Comparison of ENCODE assay signal across 1 mouse cellular context in the genomic region with DNA sequence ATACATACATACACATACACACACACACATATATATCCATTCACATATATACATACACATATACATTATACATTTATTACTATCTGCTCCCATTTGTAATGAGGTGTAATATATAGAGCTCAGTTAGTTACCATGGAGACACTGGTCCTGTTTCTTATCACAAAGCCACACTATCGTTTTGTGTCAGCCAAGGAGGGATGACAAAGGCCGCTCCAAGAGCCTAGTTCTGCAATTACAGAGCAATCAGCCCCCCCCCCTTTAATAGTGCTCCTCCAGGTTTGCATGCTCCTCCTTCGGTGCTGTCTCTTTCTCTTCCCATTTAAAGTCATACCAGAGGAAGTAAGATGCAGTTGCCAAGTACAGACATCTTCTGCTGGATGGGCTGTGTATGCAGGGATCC.
TF ChIP-seq lines count a peak whose summit lies in the region.

No protein-coding gene starts in this region.

TF ChIP-seq in MEL, 35 proteins besides CTCF, POLR2A, EP300 and RAD21 (continued from another document):
- peak; percentile 91 for TF ChIP-seq ETS1 (IDR thresholded peaks at IDR 0.05; ENCODE audit: low read depth, low read length)
- 0 out of 2 replicates have a peak, but pooled peaks have one; percentile 47 for TF ChIP-seq MYC (IDR thresholded peaks at IDR 0.05; ENCODE audit: low read depth, low read length)
- no peak for TF ChIP-seq E2F4 (IDR thresholded peaks at IDR 0.05; ENCODE audit: borderline replicate concordance, low read depth, low read length)
- no peak for TF ChIP-seq CHD1 (IDR thresholded peaks at IDR 0.05; ENCODE audit: low read depth, low read length)
- no peak for TF ChIP-seq ZMIZ1 (IDR thresholded peaks at IDR 0.05; ENCODE audit: low read depth, low read length)
- no peak for TF ChIP-seq USF2 (IDR thresholded peaks at IDR 0.05; ENCODE audit: borderline replicate concordance in 1 of 2, insufficient read depth in 1 of 2, low read depth in 1 of 2, low read length in 2 of 2)
- TF ChIP-seq TCF12 (IDR thresholded peaks at IDR 0.05; ENCODE audit: low read depth, low read length): peak; percentile 89
- peak; percentile 66; the same call in 1 of the 2 replicates for TF ChIP-seq TAL1 (IDR thresholded peaks at IDR 0.05; ENCODE audit: low read length)
- TF ChIP-seq MAZ (IDR thresholded peaks at IDR 0.05; ENCODE audit: low read depth, low read length): peak; percentile 86; the same call in 1 of the 2 replicates
- TF ChIP-seq USF1 (IDR thresholded peaks at IDR 0.05; ENCODE audit: low read depth, low read length): no peak
- TF ChIP-seq SIN3A (IDR thresholded peaks at IDR 0.05; ENCODE audit: low read length): peak; percentile 80
- TF ChIP-seq CHD2 (IDR thresholded peaks at IDR 0.05; ENCODE audit: low read length): no peak
- peak; percentile 92 for TF ChIP-seq GATA1 (IDR thresholded peaks at IDR 0.05; ENCODE audit: low read depth, low read length)
- TF ChIP-seq ELF1 (IDR thresholded peaks at IDR 0.05; ENCODE audit: low read depth, low read length): 0 out of 2 replicates have a peak, but pooled peaks have one; percentile 28
- TF ChIP-seq NRF1 (IDR thresholded peaks at IDR 0.05; ENCODE audit: insufficient read depth, low read depth, low read length, poor library complexity, severe bottlenecking): no peak
- TF ChIP-seq KAT2A (conservative IDR thresholded peaks at IDR 0.05; ENCODE audit: low read depth, low read length): peak; percentile 39; the same call in 1 of the 2 replicates
- TF ChIP-seq RCOR1 (IDR thresholded peaks at IDR 0.05; ENCODE audit: low read depth, low read length): peak; percentile 79
- no peak for TF ChIP-seq POLR2AphosphoS5 (IDR thresholded peaks at IDR 0.05; ENCODE audit: borderline replicate concordance, low read depth, low read length)
- TF ChIP-seq ZKSCAN1 (IDR thresholded peaks at IDR 0.05; ENCODE audit: low read depth, low read length): no peak
- peak; percentile 67 for TF ChIP-seq MYB (IDR thresholded peaks at IDR 0.05; ENCODE audit: low read depth, low read length)
- no peak for TF ChIP-seq SMC3 (IDR thresholded peaks at IDR 0.05; ENCODE audit: low read depth, low read length)
TF ChIP-seq in MEL: peak in this region for 13.
